Mouse (Mus musculus): ENCODE measurements around the gene Nxpe2.
A peak's percentile ranks its signal among the peaks of the same experiment; 100 is the strongest.

The Nxpe2 gene

GRCm38 (mm10) chr9:48353148-48353698 lies at the start of gene Nxpe2:
Gene Nxpe2, minus strand, starts transcription at chr9:48353454.
- no peak for DNase-seq (ENCODE audit: low spot score in 2 of 2)

- no peak for DNase-seq (ENCODE audit: low spot score in 2 of 2)
Observed at GRCm38 (mm10) chr9:48389983-48390382, 36.7 kb upstream of the Nxpe2 start.

- no peak for DNase-seq (ENCODE audit: low spot score in 2 of 2)
Observed at GRCm38 (mm10) chr9:48388451-48388850, 35.2 kb upstream of the Nxpe2 start.

- DNase-seq (ENCODE audit: low spot score in 2 of 2), result no peak
Observed at GRCm38 (mm10) chr9:48374357-48374756, 21.1 kb upstream of the Nxpe2 start.

- DNase-seq (ENCODE audit: low spot score in 2 of 2), result no peak
Observed at GRCm38 (mm10) chr9:48373232-48373878, 20.1 kb upstream of the Nxpe2 start.

- no peak for DNase-seq (ENCODE audit: low spot score in 2 of 2)
Observed at GRCm38 (mm10) chr9:48362743-48363142, 9.5 kb upstream of the Nxpe2 start.

GRCm38 (mm10) chr9:48361815-48362631 lies 8.8 kb upstream of the Nxpe2 start:
- DNase-seq (ENCODE audit: low spot score in 2 of 2), result no peak

- DNase-seq (ENCODE audit: low spot score in 2 of 2), result no peak
Observed at GRCm38 (mm10) chr9:48360826-48361225, 7.6 kb upstream of the Nxpe2 start.

GRCm38 (mm10) chr9:48357097-48357496 lies 3.8 kb upstream of the Nxpe2 start:
- no peak for DNase-seq (ENCODE audit: low spot score in 2 of 2)

GRCm38 (mm10) chr9:48354793-48355192 lies 1.5 kb upstream of the Nxpe2 start:
- DNase-seq (ENCODE audit: low spot score in 2 of 2), result peak; percentile 37 to 57

GRCm38 (mm10) chr9:48354122-48354521 lies 868 bp upstream of the Nxpe2 start:
- DNase-seq (ENCODE audit: low spot score in 2 of 2), result no peak

GRCm38 (mm10) chr9:48345866-48346265 lies 7.4 kb downstream of the Nxpe2 start:
- no peak for DNase-seq (ENCODE audit: low spot score in 2 of 2)

- no peak for DNase-seq (ENCODE audit: low spot score in 2 of 2)
Observed at GRCm38 (mm10) chr9:48345456-48345855, 7.8 kb downstream of the Nxpe2 start.

- no peak for DNase-seq (ENCODE audit: low spot score in 2 of 2)
Observed at GRCm38 (mm10) chr9:48340708-48341380, 12.4 kb downstream of the Nxpe2 start.

GRCm38 (mm10) chr9:48339563-48339962 lies 13.7 kb downstream of the Nxpe2 start:
- DNase-seq (ENCODE audit: low spot score in 2 of 2), result no peak

GRCm38 (mm10) chr9:48338783-48339455 lies 14.3 kb downstream of the Nxpe2 start:
- DNase-seq (ENCODE audit: low spot score in 2 of 2), result no peak

- no peak for DNase-seq (ENCODE audit: low spot score in 2 of 2)
Observed at GRCm38 (mm10) chr9:48329597-48329996, 23.7 kb downstream of the Nxpe2 start.

GRCm38 (mm10) chr9:48326338-48326737 lies 26.9 kb downstream of the Nxpe2 start:
- DNase-seq (ENCODE audit: low spot score in 2 of 2), result no peak

GRCm38 (mm10) chr9:48315825-48316224 lies 37.4 kb downstream of the Nxpe2 start:
- no peak for DNase-seq (ENCODE audit: low spot score in 2 of 2)

GRCm38 (mm10) chr9:48314194-48314593 lies 39.1 kb downstream of the Nxpe2 start:
- no peak for DNase-seq (ENCODE audit: low spot score in 2 of 2)

- DNase-seq (ENCODE audit: low spot score in 2 of 2), result no peak
Observed at GRCm38 (mm10) chr9:48311241-48311640, 42.0 kb downstream of the Nxpe2 start.

GRCm38 (mm10) chr9:48303564-48303963 lies 49.7 kb downstream of the Nxpe2 start:
- peak in 1 of 2 experiments; percentile 2 for DNase-seq (ENCODE audit: low spot score in 2 of 2)

All from right cerebral cortex, postnatal 36 days (tissue).